Mouse (Mus musculus) midbrain, postnatal 0 days (tissue): ENCODE data around the gene Cfap61. TPM values are rescaled to one million over a fixed set of nuclear protein-coding genes. Genes with fewer than 3 reads are reported as not detected.

ENCODE experiments used
- ATAC-seq: fragments of 200-750 bp; cut with Nextera tagmentation; 2 replicates; pipeline ENCODE4 v1.8.0; 2017; ENCODE audit warnings: moderate number of reproducible peaks, mild to moderate bottlenecking, moderate TSS enrichment, moderate library complexity; ENCODE audit not compliant: low FRiP score
- DNase-seq: peaks from one replicate; pipeline ENCODE4 v3.0.0-alpha.2; 2015; ENCODE audit warnings: low spot score
- H3K27ac ChIP-seq: fragments of 300-500 bp; sonication (generic); 2 replicates; pipeline ENCODE4 v1.5.1; 2014; ENCODE audit warnings: low read depth, mild to moderate bottlenecking, low read length, mixed read lengths
- H3K27me3 ChIP-seq: fragments of 300-500 bp; sonication (generic); 2 replicates; pipeline ENCODE4 v1.6.1; 2014; ENCODE audit warnings: low read length, control low read depth, mixed read lengths; ENCODE audit not compliant: insufficient read depth
- H3K36me3 ChIP-seq: fragments of 300-500 bp; sonication (generic); 2 replicates; pipeline ENCODE4 v1.6.1; 2014; ENCODE audit warnings: low read length, control low read depth, mixed read lengths; ENCODE audit not compliant: insufficient read depth
- H3K4me1 ChIP-seq: fragments of 300-500 bp; sonication (generic); 2 replicates; pipeline ENCODE4 v1.6.1; 2014; ENCODE audit warnings: mild to moderate bottlenecking, control low read depth, antibody characterized with exemption, low read length, mixed read lengths; ENCODE audit not compliant: insufficient read depth
- H3K4me2 ChIP-seq: fragments of 300-500 bp; sonication (generic); 2 replicates; pipeline ENCODE4 v1.6.1; 2014; ENCODE audit warnings: low read depth, mild to moderate bottlenecking, low read length, mixed read lengths; ENCODE audit not compliant: poor library complexity, severe bottlenecking
- H3K4me3 ChIP-seq: fragments of 300-500 bp; sonication (generic); 2 replicates; pipeline ENCODE4 v1.5.1; 2014; ENCODE audit warnings: low read depth, mild to moderate bottlenecking, low read length, moderate library complexity
- H3K9ac ChIP-seq: fragments of 300-500 bp; sonication (generic); replicated peaks from 2 replicates; pipeline ENCODE4 v1.6.1; 2014; ENCODE audit warnings: mild to moderate bottlenecking, low read length, moderate library complexity, mixed read lengths; ENCODE audit not compliant: poor library complexity, severe bottlenecking
- H3K9me3 ChIP-seq: fragments of 300-500 bp; sonication (generic); 2 replicates; pipeline ENCODE4 v1.6.1; 2016; ENCODE audit warnings: low read length, control low read depth
- CTCF ChIP-seq: IDR thresholded peaks from 2 replicates; pipeline ENCODE4 v1.5.1; 2016; ENCODE audit warnings: antibody characterized with exemption, mild to moderate bottlenecking
- WGBS: fragments of 180-500 bp; shearing (Covaris S2); extraction: QIAGEN DNeasy Blood & Tissue Kit; methylation state at CpG from one replicate; pipeline ENCODE4 v1.1.7; 2014; 5-methylcytosine and 5-hydroxymethylcytosine counted together
- polyA plus RNA-seq: library from polyadenylated mRNA; unstranded; fragments of >200 nt; fragmentation: Nextera tagmentation; extraction: Ambion mirVana; gene quantifications from 2 replicates; pipeline ENCODE4 v1.2.1, GENCODE M21; 2015
- total RNA-seq: library from RNA; depleted of rRNA; stranded (reverse); fragments of >200 nt; gene quantifications from 2 replicates; pipeline ENCODE4 v1.2.3, GENCODE M21; 2014

Gene Cfap61
- total and polyA plus RNA-seq, 2 experiments from 2014 or later = 2.5 to 3.7 TPM

DNA sequence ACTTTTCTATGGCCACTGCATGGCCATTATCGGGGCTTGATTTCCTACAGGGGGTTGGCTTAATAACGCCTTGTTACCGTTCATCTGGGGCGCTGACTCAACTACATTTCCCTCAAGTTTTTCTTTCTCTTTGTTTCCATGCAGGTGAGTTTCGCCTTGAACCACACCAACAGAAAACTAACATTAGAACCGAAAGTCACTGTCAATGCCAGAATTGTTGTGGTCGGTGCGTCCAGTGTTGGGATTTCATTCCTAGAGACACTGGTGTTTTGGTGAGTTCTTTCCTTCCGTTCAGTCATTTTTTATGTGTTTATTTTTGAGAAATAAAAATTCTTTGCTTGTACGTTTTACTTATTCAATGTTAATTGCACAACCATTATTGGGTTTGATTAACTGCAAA is 142.5 kb downstream of the Cfap61 start:
- no peaks in the 10 kb centered on the region for H3K4me1 ChIP-seq
- H3K9me3 ChIP-seq = no peaks in the 10 kb centered on the region
- 95% methylated on average over 10 of the region's 10 CpGs for WGBS
- no peak overlapping the region for H3K4me2 ChIP-seq
- ATAC-seq = no peak
- H3K27me3 ChIP-seq = no peaks in the 10 kb centered on the region
- no peak for DNase-seq
- H3K4me3 ChIP-seq = no peak overlapping the region
- no peak for TF ChIP-seq CTCF
- H3K36me3 ChIP-seq = no peaks in the 10 kb centered on the region
- no peak overlapping the region for H3K9ac ChIP-seq
- no peak overlapping the region for H3K27ac ChIP-seq

DNA sequence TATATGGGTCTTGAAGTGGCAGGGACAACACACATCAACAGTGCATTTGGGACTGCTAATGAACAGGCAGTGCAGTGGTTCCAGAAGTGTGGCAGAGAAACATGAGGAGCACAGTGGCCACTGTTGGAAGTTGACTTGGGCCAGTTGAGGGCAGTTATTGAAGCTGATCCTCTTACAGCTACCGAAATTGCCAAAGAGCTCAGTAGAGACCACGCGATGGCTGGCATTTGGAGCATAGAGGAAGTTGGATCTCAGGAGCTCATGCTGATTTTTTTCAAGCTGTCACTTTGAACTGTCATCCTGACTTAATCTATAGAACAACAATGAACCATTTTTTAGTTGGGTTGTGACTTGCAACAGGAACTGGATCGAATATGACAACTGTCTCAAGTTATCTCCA is 145.7 kb downstream of the Cfap61 start:
- Histone ChIP-seq H3K4me3 (no peak overlapping the region), H3K9me3 (no peaks in the 10 kb centered on the region), H3K4me1 (no peaks in the 10 kb centered on the region), H3K36me3 (no peaks in the 10 kb centered on the region), H3K4me2 (no peak overlapping the region), H3K27me3 (no peaks in the 10 kb centered on the region), H3K27ac (no peak overlapping the region), H3K9ac (no peak overlapping the region)
- no peak for TF ChIP-seq CTCF
- WGBS = 91% methylated on average over 4 of the region's 4 CpGs
- DNase-seq (no peak), ATAC-seq (no peak)

DNA sequence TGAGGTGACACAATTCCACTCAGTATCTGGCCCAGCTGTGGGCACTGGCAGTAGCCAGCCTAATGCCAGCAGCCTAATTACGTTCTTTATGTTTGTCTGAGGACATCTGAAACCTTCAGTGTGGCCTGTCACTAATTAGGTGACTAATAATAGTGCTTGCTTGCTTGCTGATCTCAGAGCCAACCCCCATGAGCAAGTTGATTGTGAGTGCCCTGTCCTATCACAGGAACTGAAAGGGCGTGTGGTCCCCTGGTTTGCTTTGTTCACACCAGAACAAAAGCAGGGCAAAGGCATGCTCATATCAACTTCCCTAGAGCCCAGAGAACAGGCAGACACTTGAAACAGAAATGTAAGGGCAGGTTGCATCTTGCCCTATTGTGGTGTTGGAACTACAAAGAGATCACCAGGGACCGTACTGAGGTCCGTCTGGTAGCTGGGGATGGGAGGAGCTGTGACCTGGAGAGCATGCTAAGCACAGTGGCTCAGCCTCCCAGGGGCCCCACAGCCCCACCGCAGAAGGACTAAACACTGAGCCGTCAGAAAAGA is 148.8 kb downstream of the Cfap61 start:
- no peak overlapping the region for H3K4me3 ChIP-seq
- 44% methylated on average over 6 of the region's 6 CpGs for WGBS
- no peaks in the 10 kb centered on the region for H3K36me3 ChIP-seq
- no peaks in the 10 kb centered on the region for H3K9me3 ChIP-seq
- H3K4me1 ChIP-seq = no peaks in the 10 kb centered on the region
- H3K27me3 ChIP-seq = no peaks in the 10 kb centered on the region
- DNase-seq = no peak
- ATAC-seq = no peak
- no peak overlapping the region for H3K4me2 ChIP-seq
- H3K27ac ChIP-seq = no peak overlapping the region
- H3K9ac ChIP-seq = no peak overlapping the region
- TF ChIP-seq CTCF = no peak

DNA sequence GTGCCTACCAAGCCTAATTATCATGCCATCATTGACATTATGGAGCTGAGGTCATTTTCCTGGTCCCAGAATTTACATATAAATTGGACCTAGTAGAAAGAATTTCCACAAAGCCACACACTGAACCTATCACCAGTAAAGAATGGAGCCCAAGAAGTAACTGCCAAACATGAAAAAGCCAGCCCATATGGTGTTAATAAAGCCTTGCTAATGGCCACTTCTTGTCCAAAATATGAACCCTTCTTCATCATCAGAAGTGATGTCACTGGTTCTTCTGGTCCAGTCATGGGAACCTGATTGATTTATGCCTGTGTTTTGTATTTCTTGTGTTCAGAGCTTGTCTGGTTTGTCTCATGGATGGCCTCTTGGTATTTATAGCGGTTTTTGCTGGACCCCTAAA is 152.8 kb downstream of the Cfap61 start:
- no peaks in the 10 kb centered on the region for H3K9me3 ChIP-seq
- no peak overlapping the region for H3K27ac ChIP-seq
- no peak for ATAC-seq
- no peaks in the 10 kb centered on the region for H3K4me1 ChIP-seq
- TF ChIP-seq CTCF = no peak
- WGBS = 97% methylated on average over 1 of the region's 1 CpGs
- no peak overlapping the region for H3K4me2 ChIP-seq
- H3K27me3 ChIP-seq = no peaks in the 10 kb centered on the region
- H3K36me3 ChIP-seq = no peaks in the 10 kb centered on the region
- DNase-seq = no peak
- H3K4me3 ChIP-seq = no peak overlapping the region
- no peak overlapping the region for H3K9ac ChIP-seq

DNA sequence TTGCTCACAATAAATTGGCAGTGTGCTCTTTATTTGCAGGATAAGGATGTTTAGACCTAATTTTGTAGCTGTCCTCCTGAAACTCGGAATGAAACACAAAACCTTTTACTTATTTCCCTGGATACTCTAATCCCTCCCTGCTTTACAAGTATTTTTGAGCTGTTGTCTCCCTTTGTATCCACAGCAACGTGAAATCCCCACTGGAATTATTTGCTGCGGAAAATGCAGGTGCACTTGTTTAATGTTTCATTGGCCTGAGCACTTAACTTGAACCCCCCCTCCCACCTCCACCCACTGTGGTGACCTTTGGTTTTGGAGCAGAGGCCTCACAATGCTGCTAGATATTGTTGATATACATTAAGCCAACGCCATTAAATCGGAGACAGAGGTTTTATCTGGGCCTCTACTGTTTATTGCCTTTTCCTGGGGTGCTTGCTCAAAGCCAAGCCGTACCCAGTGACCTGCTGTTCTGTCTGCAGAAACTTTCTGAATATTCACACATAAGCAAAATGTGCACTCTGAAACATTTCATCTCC is 154.6 kb downstream of the Cfap61 start:
- no peaks in the 10 kb centered on the region for H3K9me3 ChIP-seq
- ATAC-seq (no peak), DNase-seq (no peak)
- H3K4me1 ChIP-seq = no peaks in the 10 kb centered on the region
- H3K36me3 ChIP-seq = no peaks in the 10 kb centered on the region
- H3K27me3 ChIP-seq = no peaks in the 10 kb centered on the region
- no peak overlapping the region for H3K4me3 ChIP-seq
- WGBS = 17% methylated on average over 6 of the region's 6 CpGs
- H3K9ac ChIP-seq = no peak overlapping the region
- TF ChIP-seq CTCF = no peak
- H3K4me2 ChIP-seq = no peak overlapping the region
- no peak overlapping the region for H3K27ac ChIP-seq

DNA sequence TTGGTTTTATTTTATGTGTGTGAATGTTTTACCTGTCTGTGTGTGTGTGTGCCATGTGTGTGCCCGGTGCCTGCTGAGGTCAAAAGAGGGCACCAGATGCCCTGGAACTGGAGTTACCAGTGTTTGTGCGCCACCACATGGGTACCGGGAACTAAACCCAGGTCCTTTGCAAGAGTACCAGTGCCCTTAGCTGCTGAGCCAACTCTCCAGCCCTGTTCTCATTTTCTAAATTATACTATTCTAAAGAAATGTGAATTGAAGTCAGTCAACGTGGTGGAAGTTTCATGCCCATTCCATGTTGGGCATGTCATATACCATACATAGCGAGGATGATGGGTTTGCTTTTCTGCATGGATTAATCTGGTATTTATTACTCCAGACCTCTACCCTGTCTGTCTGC is 162.9 kb downstream of the Cfap61 start:
- no peak overlapping the region for H3K9ac ChIP-seq
- 96% methylated on average over 5 of the region's 5 CpGs for WGBS
- H3K4me3 ChIP-seq = no peak overlapping the region
- no peak for ATAC-seq
- no peaks in the 10 kb centered on the region for H3K9me3 ChIP-seq
- H3K36me3 ChIP-seq = no peaks in the 10 kb centered on the region
- no peak for DNase-seq
- H3K27me3 ChIP-seq = no peaks in the 10 kb centered on the region
- TF ChIP-seq CTCF = no peak
- H3K4me1 ChIP-seq = no peaks in the 10 kb centered on the region
- H3K27ac ChIP-seq = no peak overlapping the region
- no peak overlapping the region for H3K4me2 ChIP-seq
